Mouse (Mus musculus) limb, embryonic 12.5 days (tissue): ENCODE results near the gene Lrrc52. TPM values are rescaled to one million over a fixed set of nuclear protein-coding genes. Genes with fewer than 3 reads are reported as not detected.

Experiments used
- ATAC-seq: fragments of 200-750 bp; cut with Nextera tagmentation; 2 replicates; pipeline ENCODE4 v1.8.0; 2017; ENCODE audit warnings: low read depth, moderate TSS enrichment; ENCODE audit not compliant: insufficient number of reproducible peaks, insufficient read depth, low FRiP score, low TSS enrichment
- H3K27ac ChIP-seq: fragments of 300-500 bp; sonication (generic); 2 replicates; pipeline ENCODE4 v1.5.1; 2016; ENCODE audit warnings: mild to moderate bottlenecking, moderate library complexity
- H3K27me3 ChIP-seq: fragments of 300-500 bp; sonication (generic); 2 replicates; pipeline ENCODE4 v1.6.1; 2016; ENCODE audit warnings: mild to moderate bottlenecking, moderate library complexity
- H3K36me3 ChIP-seq: fragments of 300-500 bp; sonication (generic); 2 replicates; pipeline ENCODE4 v1.6.1; 2016; ENCODE audit warnings: mild to moderate bottlenecking, moderate library complexity
- H3K4me1 ChIP-seq: fragments of 300-500 bp; sonication (generic); replicated peaks from 2 replicates; pipeline ENCODE4 v1.6.1; 2016
- H3K4me2 ChIP-seq: fragments of 300-500 bp; sonication (generic); 2 replicates; pipeline ENCODE4 v1.6.1; 2016; ENCODE audit warnings: mild to moderate bottlenecking, moderate library complexity
- H3K4me3 ChIP-seq: fragments of 300-500 bp; sonication (generic); replicated peaks from 2 replicates; pipeline ENCODE4 v1.5.1; 2016; ENCODE audit warnings: mild to moderate bottlenecking
- H3K9ac ChIP-seq: fragments of 300-500 bp; sonication (generic); replicated peaks from 2 replicates; pipeline ENCODE4 v1.6.1; 2016; ENCODE audit warnings: mild to moderate bottlenecking, moderate library complexity
- H3K9me3 ChIP-seq: fragments of 300-500 bp; sonication (generic); 2 replicates; pipeline ENCODE4 v1.6.1; 2016; ENCODE audit warnings: mild to moderate bottlenecking, moderate library complexity
- WGBS: fragments of 180-500 bp; shearing (Covaris S2); methylation state at CpG from one replicate; pipeline ENCODE4 v1.1.7; 2016; 5-methylcytosine and 5-hydroxymethylcytosine counted together
- polyA plus RNA-seq: library from polyadenylated mRNA; unstranded; fragments of >200 nt; fragmentation: Nextera tagmentation; extraction: Ambion mirVana; gene quantifications from 2 replicates; pipeline ENCODE4 v1.2.1, GENCODE M21; 2016

Lrrc52 gene
- polyA plus RNA-seq, 1 experiment from 2014 or later = not detected

DNA sequence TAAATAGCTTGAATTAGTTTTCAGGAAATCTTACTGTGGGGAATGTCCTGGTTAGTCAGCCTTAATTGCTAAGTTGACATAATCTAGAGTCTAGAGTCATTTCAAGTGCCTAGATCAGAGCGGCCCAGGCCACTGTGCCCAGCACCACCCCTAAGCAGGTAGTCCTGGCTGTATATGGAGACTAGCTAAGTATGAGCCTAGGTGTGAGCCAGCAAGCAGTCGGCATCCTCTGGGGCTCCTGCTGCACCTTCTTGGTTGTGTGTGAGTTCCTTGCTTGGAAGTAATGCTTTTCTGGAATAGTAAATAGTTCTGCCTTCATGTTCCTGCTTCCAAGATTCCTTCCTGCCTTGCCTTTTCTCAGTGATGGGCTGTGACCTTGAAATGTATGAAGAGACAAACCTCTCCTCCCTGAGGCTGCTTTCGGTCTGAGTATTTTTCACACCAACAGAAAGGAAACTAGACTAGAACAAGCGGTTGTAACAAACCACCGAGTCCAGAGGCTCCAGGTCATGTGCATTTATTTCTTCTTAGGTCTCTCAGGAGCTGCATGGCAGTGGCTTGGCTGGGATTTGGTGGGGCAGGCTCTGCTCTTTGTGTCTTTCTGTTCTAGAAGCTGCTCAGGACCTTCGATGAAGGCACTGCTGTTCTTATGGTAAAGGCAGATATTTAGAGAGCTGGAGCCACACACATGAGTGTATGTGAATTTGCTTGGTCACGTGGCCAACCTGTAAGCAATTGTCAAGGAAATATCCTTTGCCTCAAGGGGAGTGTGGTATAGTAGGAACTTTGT, 30.2 kb downstream of the Lrrc52 start:
- no peak overlapping the region for H3K4me3 ChIP-seq
- no peaks in the 10 kb centered on the region for H3K36me3 ChIP-seq
- H3K4me1 ChIP-seq = peaks cover 9% of the 10 kb centered on the region; the same call in 1 of the 2 replicates
- no peak overlapping the region for H3K4me2 ChIP-seq
- ATAC-seq = no peak
- H3K27ac ChIP-seq = no peak overlapping the region
- 82% methylated on average over 7 of the region's 7 CpGs for WGBS
- no peak overlapping the region for H3K9ac ChIP-seq
- peaks cover 70% of the 10 kb centered on the region for H3K27me3 ChIP-seq
- no peaks in the 10 kb centered on the region for H3K9me3 ChIP-seq

DNA sequence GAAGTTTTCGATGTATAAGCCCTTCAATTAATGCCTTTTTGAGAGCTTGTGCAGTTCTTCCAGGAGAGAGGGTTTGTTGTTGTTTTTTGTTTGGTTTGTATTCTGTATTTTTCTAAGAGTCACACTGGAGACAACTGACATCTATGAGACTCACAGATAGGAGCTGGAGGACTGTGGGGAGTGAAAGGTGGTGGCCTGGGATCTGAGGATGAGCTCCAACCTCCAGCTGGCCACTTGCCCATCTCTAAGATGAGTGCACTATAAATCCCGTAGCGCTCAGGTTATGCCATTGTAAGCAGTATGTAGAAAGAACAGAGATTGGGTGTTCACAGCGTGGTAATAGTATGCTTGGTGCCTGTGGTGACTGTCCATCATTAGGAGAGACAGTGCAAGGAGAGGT, 31.6 kb downstream of the Lrrc52 start:
- no peak overlapping the region for H3K4me3 ChIP-seq
- no peaks in the 10 kb centered on the region for H3K9me3 ChIP-seq
- no peak for ATAC-seq
- H3K36me3 ChIP-seq = no peaks in the 10 kb centered on the region
- peaks cover 16% of the 10 kb centered on the region; the same call in 1 of the 2 replicates for H3K4me1 ChIP-seq
- no peak overlapping the region for H3K27ac ChIP-seq
- H3K9ac ChIP-seq = no peak overlapping the region
- peaks cover 66% of the 10 kb centered on the region for H3K27me3 ChIP-seq
- 90% methylated on average over 4 of the region's 4 CpGs for WGBS
- H3K4me2 ChIP-seq = no peak overlapping the region

DNA sequence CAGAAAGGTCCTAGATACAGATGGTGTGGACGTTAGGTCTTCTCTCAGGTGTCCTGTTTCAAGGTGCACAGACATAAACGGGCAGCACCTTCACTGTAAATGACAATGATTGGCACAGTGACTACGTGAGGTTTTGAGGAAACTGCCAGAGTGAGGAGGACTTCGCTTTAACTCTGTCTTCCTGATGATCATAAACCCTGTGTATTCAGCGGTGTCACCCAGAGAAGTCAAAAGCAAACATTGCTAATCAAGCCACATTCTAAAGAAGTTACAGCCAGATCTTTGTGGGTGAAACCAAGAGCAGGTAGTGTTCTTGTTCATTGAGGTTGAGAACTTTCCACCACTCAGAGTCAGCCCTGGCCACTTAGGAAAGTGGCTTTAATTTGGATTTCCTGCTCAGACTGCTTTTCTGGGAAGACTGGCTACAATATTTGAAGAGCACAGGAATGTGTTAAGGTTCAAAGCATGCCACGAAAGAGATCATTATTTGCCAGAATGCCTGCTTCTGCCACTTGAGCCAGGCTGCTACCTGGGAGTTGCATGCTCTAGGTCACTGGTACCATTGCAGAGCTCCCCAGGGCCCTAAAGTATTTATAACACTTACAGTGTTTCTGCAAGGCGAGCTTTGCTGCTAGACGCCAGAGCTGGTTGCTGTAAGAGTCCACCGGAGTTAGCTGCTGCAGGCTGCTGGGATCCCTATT, 35.5 kb downstream of the Lrrc52 start:
- Histone ChIP-seq H3K9ac (no peak overlapping the region), H3K9me3 (no peaks in the 10 kb centered on the region), H3K27ac (no peak overlapping the region), H3K4me3 (no peak overlapping the region), H3K4me2 (no peak overlapping the region), H3K27me3 (peaks cover 69% of the 10 kb centered on the region), H3K36me3 (no peaks in the 10 kb centered on the region), H3K4me1 (peaks cover 12% of the 10 kb centered on the region; the same call in 1 of the 2 replicates)
- 48% methylated on average over 9 of the region's 9 CpGs for WGBS
- no peak for ATAC-seq

DNA sequence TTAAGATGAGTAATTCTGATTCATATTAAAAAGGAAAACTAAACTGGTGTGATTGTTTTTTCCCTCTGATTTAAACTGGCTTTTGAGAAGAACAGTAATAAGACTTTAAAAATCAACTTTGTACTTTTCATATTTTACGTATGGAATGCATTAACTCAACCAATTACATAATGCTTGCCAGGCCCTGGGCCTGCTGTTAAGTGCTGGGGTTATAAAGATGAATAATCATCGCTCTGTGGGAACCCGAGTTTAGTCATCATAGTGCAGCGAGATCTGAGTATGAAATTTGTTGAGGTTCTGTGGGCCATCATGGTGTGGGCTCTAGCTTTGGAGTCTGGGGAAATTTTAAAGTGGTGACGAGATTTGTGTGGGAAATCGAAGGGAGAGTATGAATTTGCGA, 39.9 kb downstream of the Lrrc52 start:
- H3K27me3 ChIP-seq = peaks cover 62% of the 10 kb centered on the region
- WGBS = 57% methylated on average over 7 of the region's 7 CpGs
- ATAC-seq = no peak

DNA sequence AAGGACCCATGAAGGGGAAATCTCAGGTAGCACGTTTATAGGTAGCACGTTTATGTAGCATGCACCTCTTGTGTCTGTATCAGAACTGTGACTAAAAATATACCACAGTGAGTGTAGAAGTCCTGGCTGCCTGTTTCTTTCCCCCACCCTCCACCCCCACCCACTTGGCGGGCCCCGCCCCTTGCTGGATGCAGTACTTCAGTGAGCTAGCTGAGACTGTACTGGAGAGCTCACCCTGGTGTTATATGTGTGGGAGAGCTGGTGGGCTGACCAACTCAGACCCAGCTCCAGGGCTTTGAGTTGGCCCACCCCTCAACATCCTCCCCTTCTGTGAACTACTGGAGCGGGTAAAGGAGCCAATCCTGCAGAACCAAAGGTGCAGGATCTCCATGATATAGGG, 41.0 kb downstream of the Lrrc52 start:
- peaks cover 57% of the 10 kb centered on the region for H3K27me3 ChIP-seq
- no peak overlapping the region for H3K4me3 ChIP-seq
- ATAC-seq = no peak
- no peak overlapping the region for H3K9ac ChIP-seq
- H3K36me3 ChIP-seq = no peaks in the 10 kb centered on the region
- H3K9me3 ChIP-seq = no peaks in the 10 kb centered on the region
- WGBS = 72% methylated on average over 5 of the region's 5 CpGs
- no peaks in the 10 kb centered on the region; the same call in 1 of the 2 replicates for H3K4me1 ChIP-seq
- H3K27ac ChIP-seq = no peak overlapping the region
- no peak overlapping the region for H3K4me2 ChIP-seq

More for the DNA sequence above, 39.9 kb downstream of the Lrrc52 start:
- Histone ChIP-seq H3K9ac (no peak overlapping the region), H3K4me3 (no peak overlapping the region), H3K4me2 (no peak overlapping the region), H3K27ac (no peak overlapping the region), H3K9me3 (no peaks in the 10 kb centered on the region), H3K4me1 (peaks cover 11% of the 10 kb centered on the region; the same call in 1 of the 2 replicates), H3K36me3 (no peaks in the 10 kb centered on the region)

DNA sequence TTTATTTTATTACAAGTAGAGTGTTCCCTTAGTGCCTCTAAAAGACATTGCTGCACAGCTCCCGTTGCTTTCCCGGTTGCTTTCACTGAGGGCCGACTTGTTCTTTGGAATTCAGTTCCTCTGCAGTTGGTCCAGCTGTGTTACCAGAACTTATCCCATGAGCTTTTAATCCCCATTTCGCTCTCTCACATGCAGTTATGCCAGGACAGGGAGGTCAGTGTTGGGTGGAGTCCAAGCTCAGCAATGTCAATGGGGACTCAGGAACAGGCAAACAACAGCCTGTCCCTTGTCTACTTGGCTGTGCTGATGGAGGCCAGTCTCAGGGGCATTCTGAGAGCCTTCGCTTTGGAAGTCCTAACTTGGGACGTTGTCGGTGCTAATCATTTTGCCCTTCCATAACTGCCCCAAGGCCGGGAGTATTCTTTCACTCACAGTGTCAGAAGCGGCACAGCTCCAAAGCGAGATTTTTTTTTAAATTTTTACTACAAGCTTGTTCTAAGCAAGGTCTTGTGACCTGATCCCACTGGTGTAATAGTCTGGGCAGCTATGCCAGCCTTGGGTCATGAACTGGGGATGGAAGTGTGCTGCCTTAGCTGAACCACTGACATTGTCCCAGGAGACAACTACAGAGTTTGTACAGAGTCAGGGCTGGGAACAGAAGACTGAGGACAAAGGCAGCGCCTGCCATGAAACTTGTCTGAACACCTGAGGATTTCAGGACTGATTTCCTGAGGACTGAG, 43.9 kb downstream of the Lrrc52 start:
- ATAC-seq = no peak
- H3K36me3 ChIP-seq = no peaks in the 10 kb centered on the region
- H3K4me1 ChIP-seq = no peaks in the 10 kb centered on the region; the same call in 1 of the 2 replicates
- no peak overlapping the region for H3K9ac ChIP-seq
- WGBS = 75% methylated on average over 11 of the region's 11 CpGs
- peaks cover 33% of the 10 kb centered on the region for H3K27me3 ChIP-seq
- H3K9me3 ChIP-seq = no peaks in the 10 kb centered on the region
- H3K4me3 ChIP-seq = no peak overlapping the region
- H3K4me2 ChIP-seq = no peak overlapping the region
- no peak overlapping the region for H3K27ac ChIP-seq

DNA sequence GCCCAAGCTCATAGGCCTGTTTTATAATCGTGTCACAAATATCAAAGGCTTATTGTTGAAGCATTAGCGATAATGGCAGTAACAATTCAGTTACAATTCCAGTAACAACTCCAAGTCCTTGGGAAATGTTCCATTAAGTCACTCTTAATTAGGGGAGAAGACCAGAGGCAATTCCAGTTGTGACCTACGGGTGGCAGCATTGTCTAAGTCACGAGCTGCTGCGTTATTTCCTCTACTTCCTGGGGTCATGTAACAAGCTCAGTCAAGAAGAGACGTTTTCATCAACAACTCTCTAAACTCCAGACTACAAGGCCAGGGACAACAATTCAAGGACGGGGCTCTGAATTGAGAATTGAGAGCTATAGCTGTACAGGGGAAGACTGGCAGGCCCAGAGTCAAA, 51.7 kb downstream of the Lrrc52 start:
- Histone ChIP-seq H3K4me1 (no peaks in the 10 kb centered on the region), H3K4me3 (no peak overlapping the region), H3K27me3 (peaks cover 18% of the 10 kb centered on the region), H3K9ac (no peak overlapping the region), H3K36me3 (no peaks in the 10 kb centered on the region), H3K9me3 (no peaks in the 10 kb centered on the region), H3K4me2 (no peak overlapping the region), H3K27ac (no peak overlapping the region)
- ATAC-seq = no peak
- 3% methylated on average over 7 of the region's 7 CpGs for WGBS

DNA sequence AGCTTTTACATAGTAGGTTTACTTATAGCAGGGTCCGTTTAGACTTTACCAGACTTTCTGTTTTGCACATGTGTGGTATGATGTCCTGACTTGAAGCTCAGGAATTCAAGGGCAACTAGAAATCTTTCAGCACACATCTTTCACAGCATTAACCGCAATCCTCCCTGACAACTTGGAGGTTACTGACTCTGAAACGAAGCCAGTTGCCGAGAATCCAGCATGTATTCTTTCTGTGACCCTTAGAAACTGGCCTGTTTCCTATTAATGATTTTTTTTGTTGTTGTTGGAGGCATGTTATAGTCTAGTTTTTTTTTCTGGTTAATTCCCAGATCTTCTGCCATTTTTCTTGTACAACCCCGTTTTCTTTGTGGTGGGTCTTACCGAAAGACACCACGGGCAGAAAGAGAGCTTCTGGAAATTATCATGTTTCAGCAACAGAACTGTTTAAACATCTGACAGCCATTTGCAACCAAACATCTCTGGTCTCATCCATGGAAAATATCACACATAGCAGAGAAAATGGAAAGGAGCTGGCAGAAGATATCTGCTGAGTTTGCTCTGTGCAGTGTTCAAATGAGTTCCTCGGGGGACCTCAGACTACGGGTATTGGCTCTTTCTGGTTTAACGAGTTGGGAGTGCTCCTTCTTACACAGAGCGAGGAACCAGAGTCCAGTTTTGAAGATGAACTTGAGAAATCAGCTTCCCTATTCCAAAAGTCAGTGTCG, 54.4 kb downstream of the Lrrc52 start:
- no peak overlapping the region for H3K27ac ChIP-seq
- WGBS = 64% methylated on average over 12 of the region's 12 CpGs
- H3K4me2 ChIP-seq = no peak overlapping the region
- no peaks in the 10 kb centered on the region for H3K4me1 ChIP-seq
- ATAC-seq = no peak
- H3K27me3 ChIP-seq = peaks cover 28% of the 10 kb centered on the region
- no peaks in the 10 kb centered on the region for H3K9me3 ChIP-seq
- H3K9ac ChIP-seq = no peak overlapping the region
- H3K36me3 ChIP-seq = no peaks in the 10 kb centered on the region
- no peak overlapping the region for H3K4me3 ChIP-seq

DNA sequence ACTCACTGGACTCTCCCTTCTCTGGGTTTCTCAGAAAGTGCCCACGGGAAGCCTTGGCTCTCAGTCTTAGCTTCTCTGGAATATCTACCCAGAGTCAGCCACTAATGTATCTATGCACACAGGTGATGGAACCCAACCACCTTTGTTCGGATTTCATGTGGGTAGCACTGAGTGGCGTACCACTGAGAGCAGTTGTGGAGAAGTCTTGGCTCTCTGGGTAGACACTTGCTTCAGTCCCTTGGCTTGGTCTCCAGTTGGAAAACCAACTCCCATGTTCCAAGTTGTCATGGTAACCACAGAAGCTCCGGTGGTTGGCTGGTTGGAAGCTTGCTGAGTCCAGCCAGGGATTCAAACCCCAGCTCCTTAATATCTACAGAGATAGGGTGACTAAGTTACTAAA, 57.0 kb downstream of the Lrrc52 start:
- Histone ChIP-seq H3K4me1 (no peaks in the 10 kb centered on the region), H3K27ac (no peak overlapping the region), H3K4me3 (no peak overlapping the region), H3K9ac (no peak overlapping the region), H3K9me3 (no peaks in the 10 kb centered on the region), H3K4me2 (no peak overlapping the region), H3K27me3 (peaks cover 42% of the 10 kb centered on the region), H3K36me3 (no peaks in the 10 kb centered on the region)
- ATAC-seq = no peak
- 76% methylated on average over 4 of the region's 4 CpGs for WGBS

DNA sequence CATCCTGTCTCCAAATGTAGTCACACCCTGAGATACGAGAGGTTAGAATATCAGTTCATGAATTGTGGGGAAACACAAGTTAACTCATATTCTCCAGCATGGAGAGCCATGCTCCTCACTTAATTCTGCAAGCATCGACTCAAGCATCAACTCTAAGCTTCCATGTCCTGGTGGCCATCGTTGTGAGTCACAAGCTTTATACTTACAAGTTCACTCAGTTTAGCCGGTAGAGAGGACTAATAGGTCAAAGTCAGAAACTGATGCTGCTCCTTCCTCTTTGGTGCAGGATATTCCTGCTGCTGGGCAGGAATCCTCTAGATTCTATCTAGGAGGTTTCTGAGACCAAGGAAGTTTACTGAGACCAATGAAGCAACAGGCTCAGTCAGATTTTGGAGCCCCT, 61.3 kb downstream of the Lrrc52 start:
- no peak for ATAC-seq
- Histone ChIP-seq H3K4me2 (no peak overlapping the region), H3K27me3 (peaks cover 25% of the 10 kb centered on the region), H3K4me1 (no peaks in the 10 kb centered on the region), H3K9ac (no peak overlapping the region), H3K9me3 (no peaks in the 10 kb centered on the region), H3K27ac (no peak overlapping the region), H3K4me3 (no peak overlapping the region), H3K36me3 (no peaks in the 10 kb centered on the region)
- WGBS = 86% methylated on average over 4 of the region's 4 CpGs
